Mouse (Mus musculus) midbrain, embryonic 15.5 days (tissue): ENCODE measurements around the gene Arhgap19. TPM values are rescaled to one million over a fixed set of nuclear protein-coding genes. Genes with fewer than 3 reads are reported as not detected.

Source experiments
- ATAC-seq: fragments of 200-750 bp; cut with Nextera tagmentation; replicated peaks from 2 replicates; pipeline ENCODE4 v1.8.0; 2017; ENCODE audit warnings: moderate TSS enrichment
- H3K27ac ChIP-seq: fragments of 300-500 bp; sonication (generic); 2 replicates; pipeline ENCODE4 v1.5.1; 2015; ENCODE audit warnings: mild to moderate bottlenecking, inconsistent platforms
- H3K27me3 ChIP-seq: fragments of 300-500 bp; sonication (generic); replicated peaks from 2 replicates; pipeline ENCODE4 v1.6.1; 2015; ENCODE audit warnings: inconsistent platforms
- H3K36me3 ChIP-seq: fragments of 300-500 bp; sonication (generic); replicated peaks from 2 replicates; pipeline ENCODE4 v1.6.1; 2015; ENCODE audit warnings: inconsistent platforms
- H3K4me1 ChIP-seq: fragments of 300-500 bp; sonication (generic); 2 replicates; pipeline ENCODE4 v1.6.1; 2015; ENCODE audit warnings: inconsistent platforms
- H3K4me2 ChIP-seq: fragments of 300-500 bp; sonication (generic); 2 replicates; pipeline ENCODE4 v1.6.1; 2015; ENCODE audit warnings: inconsistent platforms, mild to moderate bottlenecking, moderate library complexity
- H3K4me3 ChIP-seq: fragments of 300-500 bp; sonication (generic); 2 replicates; pipeline ENCODE4 v1.5.1; 2015; ENCODE audit warnings: mild to moderate bottlenecking, inconsistent platforms
- H3K9ac ChIP-seq: fragments of 300-500 bp; sonication (generic); 2 replicates; pipeline ENCODE4 v1.6.1; 2015; ENCODE audit warnings: mild to moderate bottlenecking, inconsistent platforms
- H3K9me3 ChIP-seq: fragments of 300-500 bp; sonication (generic); 2 replicates; pipeline ENCODE4 v1.6.1; 2016; ENCODE audit warnings: inconsistent platforms
- WGBS: fragments of 180-500 bp; shearing (Covaris S2); methylation state at CpG from one replicate; pipeline ENCODE4 v1.1.7; 2015; ENCODE audit warnings: mixed read lengths; 5-methylcytosine and 5-hydroxymethylcytosine counted together
- polyA plus RNA-seq: library from polyadenylated mRNA; unstranded; fragments of >200 nt; fragmentation: Nextera tagmentation; extraction: Ambion mirVana; gene quantifications from 2 replicates; pipeline ENCODE4 v1.2.1, GENCODE M21; 2015

Arhgap19 gene
- polyA plus RNA-seq, 1 experiment from 2014 or later = 5.2 TPM

DNA sequence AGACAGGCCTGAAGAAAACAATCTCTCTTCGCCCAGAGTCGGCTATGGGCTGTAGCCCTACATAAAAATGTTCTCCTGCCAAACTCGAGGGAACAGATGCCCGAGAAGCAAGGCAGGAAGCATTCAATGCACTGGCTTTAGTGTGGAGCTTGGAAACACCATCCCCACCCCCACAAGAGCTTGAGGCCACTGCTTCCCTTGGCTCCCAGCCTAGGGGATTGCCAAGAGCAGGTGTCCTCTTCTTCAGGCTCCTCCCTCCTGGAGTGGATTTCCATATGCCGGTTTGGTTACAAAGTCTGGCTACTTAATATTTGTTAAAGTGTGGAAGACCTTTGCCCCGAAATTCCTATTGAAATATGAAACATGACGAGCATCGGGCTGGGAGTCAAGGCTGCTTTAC, 82.4 kb downstream of the Arhgap19 start:
- Histone ChIP-seq H3K4me1 (peaks cover 31% of the 10 kb centered on the region), H3K9me3 (no peaks in the 10 kb centered on the region), H3K4me3 (no peak overlapping the region), H3K4me2 (no peak overlapping the region), H3K9ac (no peak overlapping the region), H3K36me3 (no peaks in the 10 kb centered on the region), H3K27ac (no peak overlapping the region), H3K27me3 (no peaks in the 10 kb centered on the region)
- WGBS = 71% methylated on average over 8 of the region's 8 CpGs
- no peak for ATAC-seq

Other genes with a start within 250 kb of the Arhgap19 start
- gene Gm340, start 219.7 kb downstream of the Arhgap19 start, polyA plus RNA-seq = 2.5 and 2.6 TPM in 2 replicates
- gene Slit1, start 58.4 kb downstream of the Arhgap19 start, polyA plus RNA-seq = 23.9 and 26.7 TPM in 2 replicates
- gene Frat1, start 27.9 kb upstream of the Arhgap19 start, polyA plus RNA-seq = 30.1 and 30.9 TPM in 2 replicates
- 9.5 and 9.7 TPM in 2 replicates for gene Frat2, start 46.1 kb upstream of the Arhgap19 start, polyA plus RNA-seq
- gene Rrp12, start 94.1 kb upstream of the Arhgap19 start, polyA plus RNA-seq = 16.7 and 18.5 TPM in 2 replicates
- gene Pgam1, start 109.9 kb upstream of the Arhgap19 start, polyA plus RNA-seq = 484 and 515 TPM in 2 replicates
- gene Exosc1, start 131.4 kb upstream of the Arhgap19 start, polyA plus RNA-seq = 53.1 and 61.1 TPM in 2 replicates
- gene Zdhhc16, start 131.4 kb upstream of the Arhgap19 start, polyA plus RNA-seq = 88.0 and 91.9 TPM in 2 replicates
- 34.9 and 37.5 TPM in 2 replicates for gene Mms19, start 179.1 kb upstream of the Arhgap19 start, polyA plus RNA-seq
- gene Ubtd1, start 179.7 kb upstream of the Arhgap19 start, polyA plus RNA-seq = 10.0 and 13.6 TPM in 2 replicates
- 0.56 and 0.83 TPM in 2 replicates for gene Ankrd2, start 234.0 kb upstream of the Arhgap19 start, polyA plus RNA-seq
- 1.1 and 1.3 TPM in 2 replicates for gene Hoga1, start 243.6 kb upstream of the Arhgap19 start, polyA plus RNA-seq